Mouse (Mus musculus) CH12.LX (cell line): ENCODE measurements around the gene Strip1.

Experiments used
- CHD2 ChIP-seq: IDR thresholded peaks from 2 replicates; pipeline ENCODE4 v1.6.1; 2011; ENCODE audit warnings: low read length, improper control_type of control experiment
- CTCF ChIP-seq, 2 experiments: IDR thresholded peaks in 1 of 2; conservative IDR thresholded peaks in 1 of 2; 2 replicates each; pipeline ENCODE4 v1.5.1; 2011 to 2012; ENCODE audit warnings: low read depth in 2 of 2, low read length in 2 of 2, improper control_type of control experiment in 1 of 2, inconsistent platforms in 1 of 2, mild to moderate bottlenecking in 1 of 2, moderate library complexity in 1 of 2
- E2F4 ChIP-seq: IDR thresholded peaks from 2 replicates; pipeline ENCODE4 v1.6.1; 2011; ENCODE audit warnings: low read depth, low read length, improper control_type of control experiment; ENCODE audit not compliant: insufficient replicate concordance
- EP300 ChIP-seq: IDR thresholded peaks from 2 replicates; pipeline ENCODE4 v1.6.1; 2011; ENCODE audit warnings: low read length, improper control_type of control experiment
- MEF2A ChIP-seq: IDR thresholded peaks from 2 replicates; pipeline ENCODE4 v1.6.1; 2014; ENCODE audit warnings: low read depth, mild to moderate bottlenecking, inconsistent platforms, low read length, improper control_type of control experiment, borderline replicate concordance
- PAX5 ChIP-seq: IDR thresholded peaks from 2 replicates; pipeline ENCODE4 v1.6.1; 2012; ENCODE audit warnings: low read length, inconsistent platforms, mixed read lengths
- POLR2A ChIP-seq: IDR thresholded peaks from 2 replicates; pipeline ENCODE4 v1.6.1; 2011; ENCODE audit warnings: low read depth, mild to moderate bottlenecking, improper control_type of control experiment, low read length
- POLR2AphosphoS2 ChIP-seq: IDR thresholded peaks from 2 replicates; pipeline ENCODE4 v1.6.1; 2011; ENCODE audit warnings: low read depth, low read length, improper control_type of control experiment
- ZMIZ1 ChIP-seq: IDR thresholded peaks from 2 replicates; pipeline ENCODE4 v1.6.1; 2012; ENCODE audit warnings: low read depth, mild to moderate bottlenecking, inconsistent platforms, low read length, improper control_type of control experiment
- ZNF384 ChIP-seq: IDR thresholded peaks from 2 replicates; pipeline ENCODE4 v1.6.1; 2012; ENCODE audit warnings: low read depth, low read length, improper control_type of control experiment, inconsistent platforms

- TF ChIP-seq ZNF384 (no peak), POLR2A (no peak), POLR2AphosphoS2 (no peak), MEF2A (no peak), EP300 (no peak), PAX5 (no peak), CHD2 (no peak), CTCF (conservative IDR thresholded peaks at IDR 0.05 in 1 of 2, IDR thresholded peaks at IDR 0.05 in 1 of 2; ENCODE audit: low read depth in 2 of 2, low read length in 2 of 2) (peak in 1 of 2 experiments; percentile 71; a peak in 2 of 4 replicates), ZMIZ1 (no peak), E2F4 (no peak)
Measured at GRCm38 (mm10) chr3:107659000-107659399, 27.5 kb upstream of the Strip1 start.
